Mouse (Mus musculus): ENCODE measurements around the gene Gm42674.

DNA sequence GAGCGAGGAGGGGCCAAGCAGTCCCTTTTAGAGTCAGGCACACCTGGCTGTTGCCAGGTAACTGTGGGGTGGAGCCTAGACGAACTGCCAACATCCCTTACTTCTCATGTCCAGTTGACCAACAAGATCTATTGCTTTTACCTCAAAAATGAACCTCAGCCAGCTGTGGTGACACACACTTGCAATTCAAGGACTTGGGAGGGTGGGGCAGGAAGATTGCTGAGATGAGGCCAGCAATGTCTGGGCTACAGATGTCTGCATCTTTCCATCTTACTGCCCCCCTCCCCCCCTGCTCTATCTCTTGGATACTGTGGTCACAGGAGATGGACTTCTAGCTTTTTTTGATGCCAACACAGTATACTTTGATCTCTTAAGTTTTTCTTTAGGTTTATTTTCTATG lies 49.5 kb upstream of the Gm42674 start:
- TF ChIP-seq CTCF (IDR thresholded peaks at IDR 0.05; ENCODE audit: extremely low read depth, insufficient read depth, low read length) (no peak), POLR2A (IDR thresholded peaks at IDR 0.05; ENCODE audit: extremely low read depth, insufficient read depth, low read length) (no peak)

All from cortical plate, adult 2 months (tissue).